Mouse (Mus musculus): ENCODE data around the gene Klrb1c. TPM values are rescaled to one million over a fixed set of nuclear protein-coding genes. Genes with fewer than 3 reads are reported as not detected.

Klrb1c gene
- 0.12 TPM in 1 of 2 replicates, not detected in the other for polyA plus RNA-seq (2015; fragmentation: Nextera tagmentation; extraction: Ambion mirVana)

DNA sequence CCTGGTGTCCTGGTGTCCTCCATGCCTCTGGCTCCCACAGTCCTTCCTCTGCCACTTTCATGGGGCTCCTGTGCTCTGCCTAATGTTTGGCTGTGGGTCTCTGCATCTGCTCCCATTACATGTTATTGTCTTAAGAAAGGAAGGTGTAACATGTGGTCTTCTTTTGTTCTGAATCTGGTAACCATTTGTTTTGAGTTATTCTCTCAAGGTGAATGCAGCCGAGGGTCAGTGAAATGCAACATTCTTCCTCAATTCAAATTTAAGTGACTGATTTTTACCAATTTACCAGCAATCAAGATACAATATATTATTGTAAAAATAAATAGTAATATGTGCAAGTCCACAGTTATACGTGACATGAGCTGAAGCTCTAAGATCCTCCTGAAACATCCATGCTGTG, at the start of gene Klrb1c:
Gene Klrb1c, minus strand, starts transcription at position 101 of the 400 bp plus-strand sequence.
- Histone ChIP-seq H3K27ac (replicated peaks) (no peak within 1 kb of the TSS), H3K4me2 (no peak within 1 kb of the TSS), H3K4me1 (replicated peaks) (no peaks in the 10 kb centered on the region), H3K9ac (no peak within 1 kb of the TSS), H3K36me3 (no peaks in the 10 kb centered on the region), H3K9me3 (no peaks in the 10 kb centered on the region), H3K27me3 (no peaks in the 10 kb centered on the region), H3K4me3 (no peak within 1 kb of the TSS)
- WGBS: 90% methylated on average over 2 of the region's 2 CpGs
- no peak for ATAC-seq (ENCODE audit: low FRiP score, low read depth)

DNA sequence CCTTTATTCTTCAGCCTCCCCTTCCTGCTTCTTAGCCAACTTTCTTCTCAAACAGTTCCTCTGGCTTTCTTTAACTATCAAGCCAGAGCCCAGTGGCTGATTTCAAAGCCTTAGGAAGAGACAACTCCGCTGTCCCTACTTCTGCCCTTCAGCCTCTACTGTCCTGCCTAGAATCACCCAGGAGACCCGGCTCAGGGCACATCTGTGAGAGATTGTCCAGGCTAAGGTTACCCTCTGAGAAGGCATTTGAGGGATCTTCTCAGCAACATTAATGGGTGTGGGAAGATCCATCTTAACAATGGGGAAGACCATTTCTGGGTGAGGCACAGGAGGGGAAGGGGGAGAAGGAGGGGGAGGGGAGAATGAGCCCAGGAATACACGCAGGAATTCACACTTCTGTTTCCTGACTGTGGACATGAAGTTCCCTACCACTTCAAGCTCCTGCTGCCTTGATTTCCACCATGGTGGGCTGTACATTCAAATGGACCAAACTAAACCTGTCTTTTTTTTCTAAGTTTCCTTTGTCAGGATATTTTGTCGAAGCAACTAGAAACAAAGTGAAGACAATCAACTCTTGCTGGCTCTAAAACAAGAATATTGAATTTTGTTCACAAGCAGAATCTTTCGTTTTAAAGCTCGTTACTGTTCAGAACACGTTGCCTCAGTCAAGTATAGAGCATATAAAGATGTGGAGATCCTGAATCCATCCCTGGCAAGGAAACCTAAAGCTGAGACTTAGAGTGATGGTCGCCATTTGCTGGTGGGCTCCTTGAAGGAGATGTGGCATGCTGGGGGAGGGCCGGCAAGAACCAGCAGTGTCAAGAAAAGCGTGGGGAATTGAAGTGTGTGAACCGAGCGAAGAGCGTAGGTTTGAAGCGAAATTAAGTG, 48.7 kb upstream of the Klrb1c start:
- 1% methylated on average over 14 of the region's 14 CpGs for WGBS
- Histone ChIP-seq H3K36me3 (no peaks in the 10 kb centered on the region), H3K27ac (replicated peaks) (peak overlapping the region; percentile 94), H3K4me3 (peak overlapping the region; percentile 94), H3K9ac (peak overlapping the region; percentile 60), H3K27me3 (no peaks in the 10 kb centered on the region), H3K4me1 (replicated peaks) (peaks cover 28% of the 10 kb centered on the region), H3K4me2 (peak overlapping the region; percentile 84), H3K9me3 (no peaks in the 10 kb centered on the region)
- peak; percentile 40 for ATAC-seq (ENCODE audit: low FRiP score, low read depth)

DNA sequence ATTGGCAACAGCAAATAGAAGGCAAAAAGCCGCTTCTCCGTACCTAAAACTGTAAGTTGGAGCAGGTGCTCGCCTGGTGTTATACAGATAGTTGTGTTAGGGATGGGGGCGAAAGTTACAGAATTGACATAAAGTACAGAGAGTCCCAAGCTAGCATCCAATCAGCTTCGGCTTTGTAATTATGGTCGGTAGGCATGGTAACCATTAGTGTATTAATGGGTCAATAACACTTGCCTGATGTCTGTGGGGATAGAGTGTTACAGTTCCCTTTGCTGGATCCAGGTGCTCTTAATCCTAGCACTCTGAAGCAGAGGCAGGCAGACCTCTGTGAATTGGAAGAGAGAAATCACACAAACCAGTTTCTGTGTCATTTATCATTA, 47.9 kb upstream of the Klrb1c start:
- ATAC-seq (ENCODE audit: low FRiP score, low read depth): no peak
- Histone ChIP-seq H3K4me2 (peak overlapping the region; percentile 84), H3K27me3 (no peaks in the 10 kb centered on the region), H3K4me3 (peak overlapping the region; percentile 94), H3K36me3 (no peaks in the 10 kb centered on the region), H3K9me3 (no peaks in the 10 kb centered on the region), H3K4me1 (replicated peaks) (peaks cover 24% of the 10 kb centered on the region), H3K9ac (peak overlapping the region; percentile 60; the same call in 1 of the 2 replicates), H3K27ac (replicated peaks) (peak overlapping the region; percentile 94)
- WGBS: 82% methylated on average over 6 of the region's 6 CpGs

DNA sequence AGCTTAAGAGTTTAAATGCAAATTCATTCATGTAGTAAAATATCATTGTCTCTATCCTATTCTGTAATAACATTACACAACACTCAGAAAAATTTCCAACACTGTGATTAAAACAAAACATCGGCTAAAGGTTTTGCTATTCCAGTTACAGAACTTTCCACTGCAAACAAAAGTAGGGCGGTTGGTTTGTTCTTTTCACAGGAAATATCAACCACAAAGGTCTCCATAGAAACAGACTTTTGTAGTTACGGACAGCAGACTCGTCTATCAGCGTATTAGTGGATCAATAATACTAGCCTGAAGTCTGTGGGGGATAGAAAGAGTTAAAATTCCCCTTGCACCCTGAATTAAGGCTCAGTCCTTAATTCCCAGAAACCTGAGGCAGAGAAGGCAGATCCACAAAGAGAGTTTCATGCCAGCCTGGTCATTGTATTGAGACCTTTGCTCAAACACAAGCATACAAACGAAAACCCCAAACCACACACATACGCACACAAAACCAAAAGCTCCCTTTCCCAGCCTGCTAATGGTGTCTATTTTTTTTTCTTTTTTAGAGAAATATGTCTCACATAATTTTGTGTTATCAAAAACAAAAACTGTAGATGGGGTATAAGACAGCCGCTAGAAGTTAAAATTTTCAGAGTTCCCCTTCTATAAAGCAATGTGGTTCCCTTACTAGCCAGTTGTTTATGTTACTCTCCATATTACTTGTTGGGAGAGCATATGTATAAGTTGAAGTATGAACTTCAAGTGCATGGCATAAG, 47.4 kb upstream of the Klrb1c start:
- no peak overlapping the region for H3K9ac ChIP-seq
- H3K27ac ChIP-seq (replicated peaks): no peak overlapping the region
- no peaks in the 10 kb centered on the region for H3K9me3 ChIP-seq
- peaks cover 19% of the 10 kb centered on the region for H3K4me1 ChIP-seq (replicated peaks)
- 66% methylated on average over 8 of the region's 8 CpGs for WGBS
- H3K27me3 ChIP-seq: no peaks in the 10 kb centered on the region
- no peak for ATAC-seq (ENCODE audit: low FRiP score, low read depth)
- no peak overlapping the region for H3K4me3 ChIP-seq
- peak overlapping the region; percentile 84; the same call in 1 of the 2 replicates for H3K4me2 ChIP-seq
- H3K36me3 ChIP-seq: no peaks in the 10 kb centered on the region

DNA sequence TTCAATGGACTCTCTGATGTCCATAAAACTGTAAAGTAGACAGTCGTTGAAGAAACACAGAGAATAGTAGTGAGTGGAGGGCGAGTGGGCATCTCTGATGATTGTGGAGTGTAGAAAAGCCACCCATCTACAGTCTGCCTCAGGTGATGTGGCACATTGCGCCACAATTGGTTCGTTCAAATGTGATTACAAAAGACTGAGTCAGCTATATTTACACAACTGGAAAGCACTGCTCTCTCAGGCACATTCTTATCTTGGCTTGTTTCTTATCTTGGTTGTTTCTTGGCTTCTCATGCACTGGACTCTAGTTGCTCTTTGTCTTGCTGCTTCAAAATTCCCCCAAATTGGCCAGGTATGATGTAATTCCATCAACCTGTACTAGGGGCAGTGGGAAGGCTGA, 46.6 kb upstream of the Klrb1c start:
- no peaks in the 10 kb centered on the region for H3K36me3 ChIP-seq
- peaks cover 19% of the 10 kb centered on the region for H3K4me1 ChIP-seq (replicated peaks)
- no peak overlapping the region for H3K9ac ChIP-seq
- H3K4me3 ChIP-seq: no peak overlapping the region
- no peak overlapping the region for H3K4me2 ChIP-seq
- ATAC-seq (ENCODE audit: low FRiP score, low read depth): no peak
- 86% methylated on average over 4 of the region's 4 CpGs for WGBS
- no peak overlapping the region for H3K27ac ChIP-seq (replicated peaks)
- no peaks in the 10 kb centered on the region for H3K27me3 ChIP-seq
- H3K9me3 ChIP-seq: no peaks in the 10 kb centered on the region

DNA sequence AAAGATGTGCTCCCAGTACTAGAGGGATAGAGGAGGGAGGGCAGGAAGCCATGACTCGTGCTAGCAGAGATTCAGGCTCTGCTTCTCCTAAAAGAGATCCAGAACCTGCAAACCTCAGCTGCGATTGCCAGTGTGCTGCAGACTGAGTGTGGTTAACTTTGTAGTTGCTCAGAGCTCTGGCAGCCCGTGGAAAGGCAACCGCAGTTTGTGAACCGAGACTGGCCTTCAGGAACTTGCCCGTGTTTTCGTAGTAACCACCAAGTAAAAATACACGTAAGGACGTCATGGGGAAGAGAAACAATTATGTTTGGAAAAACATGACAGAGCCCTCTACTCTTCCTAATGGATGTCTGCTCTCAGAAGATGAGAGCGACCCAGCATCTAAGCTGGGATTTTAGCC, 44.0 kb upstream of the Klrb1c start:
- no peak for ATAC-seq (ENCODE audit: low FRiP score, low read depth)
- Histone ChIP-seq H3K4me1 (replicated peaks) (peaks cover 9% of the 10 kb centered on the region), H3K4me3 (no peak overlapping the region), H3K4me2 (no peak overlapping the region), H3K27me3 (no peaks in the 10 kb centered on the region), H3K9ac (no peak overlapping the region), H3K36me3 (no peaks in the 10 kb centered on the region), H3K27ac (replicated peaks) (no peak overlapping the region), H3K9me3 (no peaks in the 10 kb centered on the region)
- WGBS: 85% methylated on average over 10 of the region's 10 CpGs

DNA sequence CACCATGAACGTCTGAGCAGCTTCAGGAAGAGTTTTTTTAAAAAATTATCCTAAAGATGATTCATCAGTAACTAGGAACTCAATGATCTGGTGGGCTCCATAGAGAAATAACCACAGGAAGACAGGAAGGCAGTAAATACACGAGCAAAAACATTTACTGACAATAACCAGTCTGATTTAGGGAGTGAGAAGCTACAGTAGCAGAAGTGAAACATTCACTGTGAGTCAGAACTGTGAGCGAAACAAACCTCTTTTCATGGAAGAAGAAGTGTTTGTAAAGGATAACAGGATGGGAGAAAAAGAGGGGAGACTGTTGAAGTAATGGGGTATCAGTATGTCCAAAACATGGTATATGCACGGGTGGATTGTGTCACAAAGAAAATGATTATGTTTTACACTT, 40.8 kb upstream of the Klrb1c start:
- Histone ChIP-seq H3K36me3 (no peaks in the 10 kb centered on the region), H3K4me3 (no peak overlapping the region), H3K4me1 (replicated peaks) (no peaks in the 10 kb centered on the region), H3K9ac (no peak overlapping the region), H3K27me3 (no peaks in the 10 kb centered on the region), H3K4me2 (no peak overlapping the region), H3K9me3 (no peaks in the 10 kb centered on the region), H3K27ac (replicated peaks) (no peak overlapping the region)
- WGBS: 72% methylated on average over 4 of the region's 4 CpGs
- no peak for ATAC-seq (ENCODE audit: low FRiP score, low read depth)

DNA sequence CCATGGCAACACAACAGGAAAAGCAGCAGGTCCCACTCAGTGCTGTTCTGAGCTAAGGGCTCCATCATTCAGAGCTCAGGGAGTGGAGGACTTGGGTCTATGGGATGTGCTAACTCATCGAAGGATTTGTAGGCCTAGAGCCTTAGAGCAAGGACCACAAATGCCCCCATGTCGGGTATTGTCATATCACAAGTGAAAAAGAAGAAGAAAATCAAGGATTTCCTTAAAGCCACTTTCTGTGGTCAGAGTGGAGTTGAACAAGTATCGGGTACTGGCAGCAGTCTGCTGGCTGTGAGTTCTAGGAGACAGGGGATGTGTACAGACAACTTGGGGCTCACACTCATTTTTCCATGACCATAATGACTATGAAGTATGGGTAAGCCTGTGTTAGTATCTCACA, 37.8 kb upstream of the Klrb1c start:
- ATAC-seq (ENCODE audit: low FRiP score, low read depth): no peak
- WGBS: 88% methylated on average over 3 of the region's 3 CpGs
- H3K9me3 ChIP-seq: no peaks in the 10 kb centered on the region

DNA sequence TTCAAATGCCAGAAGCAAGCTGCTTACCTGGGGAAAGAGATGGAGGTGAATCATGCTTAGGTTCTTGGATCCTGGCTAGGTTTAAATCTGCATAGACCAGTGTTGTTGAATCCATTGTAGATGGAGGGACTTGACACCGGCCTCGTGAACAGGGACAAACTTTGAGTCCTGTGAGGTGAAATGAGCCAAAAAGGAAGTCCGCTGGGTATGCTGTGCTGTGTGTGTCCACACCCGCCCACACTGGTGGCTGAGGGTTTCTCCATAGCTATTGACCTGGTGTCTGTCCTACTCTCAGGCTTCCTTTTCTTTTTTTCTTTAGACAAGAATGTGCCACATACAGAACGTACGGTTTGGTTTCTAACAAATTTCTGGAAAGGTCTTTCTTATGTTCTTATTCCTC, 37.1 kb upstream of the Klrb1c start, which contains the start of the genes Gm44511 and Klrb1b:
Gene Gm44511, minus strand, starts transcription at position 184 of the 400 bp plus-strand sequence.
Gene Klrb1b, minus strand, starts transcription at position 200 of the 400 bp plus-strand sequence.
- Histone ChIP-seq H3K4me2 (no peak within 1 kb of the TSS), H3K36me3 (no peaks in the 10 kb centered on the region), H3K4me3 (no peak within 1 kb of the TSS), H3K4me1 (replicated peaks) (no peaks in the 10 kb centered on the region), H3K27me3 (no peaks in the 10 kb centered on the region), H3K9me3 (no peaks in the 10 kb centered on the region), H3K9ac (no peak within 1 kb of the TSS), H3K27ac (replicated peaks) (no peak within 1 kb of the TSS)
- no peak for ATAC-seq (ENCODE audit: low FRiP score, low read depth)
- 87% methylated on average over 6 of the region's 6 CpGs for WGBS

More for the DNA sequence above, 37.8 kb upstream of the Klrb1c start:
- no peaks in the 10 kb centered on the region for H3K36me3 ChIP-seq
- no peak overlapping the region for H3K4me2 ChIP-seq
- no peak overlapping the region for H3K27ac ChIP-seq (replicated peaks)
- H3K4me3 ChIP-seq: no peak overlapping the region
- no peaks in the 10 kb centered on the region for H3K4me1 ChIP-seq (replicated peaks)
- no peak overlapping the region for H3K9ac ChIP-seq
- H3K27me3 ChIP-seq: no peaks in the 10 kb centered on the region

DNA sequence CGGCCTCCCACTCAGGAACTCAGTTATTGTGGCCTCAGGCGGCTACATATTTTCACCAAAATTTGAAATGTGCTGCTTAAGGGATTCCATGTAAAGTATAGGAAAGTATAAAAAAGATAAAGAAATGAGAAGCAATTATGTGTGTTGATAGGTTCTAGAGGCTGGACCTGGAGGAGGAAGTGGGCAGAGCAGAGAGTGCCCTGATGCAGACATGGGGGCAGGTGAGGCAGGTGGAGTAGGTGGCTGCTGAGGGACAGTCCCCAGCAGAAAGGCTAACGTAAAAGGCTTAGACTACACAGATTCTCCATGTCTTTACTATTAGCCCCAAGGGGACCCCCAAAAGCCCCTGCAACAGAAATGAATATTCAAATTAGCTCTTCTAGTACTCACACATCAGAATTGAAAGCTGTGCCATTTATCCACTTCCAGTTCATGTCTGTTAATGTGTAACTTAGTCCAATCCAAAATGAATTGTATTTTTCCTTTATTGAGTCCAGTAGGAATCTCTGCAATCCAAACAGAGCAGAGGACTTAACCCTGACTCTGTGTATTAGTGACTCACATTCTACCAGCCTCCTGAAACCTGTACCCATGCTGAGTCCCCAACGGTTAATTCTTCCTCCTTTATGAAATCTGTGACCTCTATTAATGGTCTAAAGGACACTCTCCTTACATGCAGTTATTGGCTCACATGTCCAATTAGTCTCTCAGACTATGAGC, 29.2 kb upstream of the Klrb1c start:
- WGBS: 75% methylated on average over 4 of the region's 4 CpGs
- Histone ChIP-seq H3K27me3 (no peaks in the 10 kb centered on the region), H3K27ac (replicated peaks) (no peak overlapping the region), H3K9me3 (no peaks in the 10 kb centered on the region), H3K4me3 (no peak overlapping the region), H3K4me1 (replicated peaks) (no peaks in the 10 kb centered on the region), H3K9ac (no peak overlapping the region), H3K4me2 (no peak overlapping the region), H3K36me3 (no peaks in the 10 kb centered on the region)
- no peak for ATAC-seq (ENCODE audit: low FRiP score, low read depth)

DNA sequence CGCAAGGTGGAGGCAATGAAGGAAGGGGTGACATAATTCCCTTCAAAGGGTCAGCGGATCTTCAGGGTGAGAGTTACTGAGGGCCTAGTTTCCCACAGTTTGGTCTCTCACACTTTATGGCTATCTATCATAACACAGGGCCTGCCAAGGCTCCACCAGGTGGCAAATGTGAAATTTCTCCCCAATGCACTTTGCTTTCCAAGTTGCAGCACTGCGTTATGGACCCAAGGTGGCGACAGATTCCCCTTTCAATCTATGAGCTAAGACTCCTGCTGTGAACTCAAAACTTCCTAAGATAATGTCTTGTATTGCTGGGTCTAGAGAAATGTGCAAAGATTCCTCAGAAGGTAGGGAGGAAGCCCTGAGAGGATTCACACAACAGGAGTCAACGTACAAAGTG, 19.5 kb upstream of the Klrb1c start:
- no peaks in the 10 kb centered on the region for H3K36me3 ChIP-seq
- H3K4me3 ChIP-seq: no peak overlapping the region

More for the DNA sequence above, 19.5 kb upstream of the Klrb1c start:
- Histone ChIP-seq H3K4me2 (no peak overlapping the region), H3K9me3 (no peaks in the 10 kb centered on the region), H3K4me1 (replicated peaks) (no peaks in the 10 kb centered on the region), H3K27ac (replicated peaks) (no peak overlapping the region), H3K27me3 (no peaks in the 10 kb centered on the region), H3K9ac (no peak overlapping the region)
- ATAC-seq (ENCODE audit: low FRiP score, low read depth): no peak
- 91% methylated on average over 5 of the region's 5 CpGs for WGBS
